Mouse (Mus musculus): ENCODE measurements around the gene Hdac11.
A peak's percentile ranks its signal among the peaks of the same experiment; 100 is the strongest.

GRCm38 (mm10) chr6:91192851-91193545 is 36.5 kb downstream of the Hdac11 start:
- TF ChIP-seq POLR2A (IDR thresholded peaks at IDR 0.05; ENCODE audit: insufficient read length, low read depth) (no peak), MAX (IDR thresholded peaks at IDR 0.05; ENCODE audit: low read depth) (peak; percentile 30), TCF12 (IDR thresholded peaks at IDR 0.05; ENCODE audit: insufficient read depth, poor library complexity, severe bottlenecking) (peak; percentile 37), POLR2AphosphoS2 (IDR thresholded peaks at IDR 0.05; ENCODE audit: insufficient read length, low read depth) (no peak)
